Mouse (Mus musculus): ENCODE results near the gene Ldha.
"Not testable (repeated sequence)": the region's sequence is repeated elsewhere in the genome, so short reads cannot be mapped to it uniquely, and the experiment has no call there.

Ldha gene

GRCm38 (mm10) chr7:46840787-46841525, at the start of gene Ldha:
Gene Ldha, plus strand, starts transcription at chr7:46841475.
- DNase-seq (ENCODE audit: low spot score in 2 of 2): no peak

GRCm38 (mm10) chr7:46793871-46794270, 47.4 kb upstream of the Ldha start:
- no peak for DNase-seq (ENCODE audit: low spot score in 2 of 2)

- DNase-seq (ENCODE audit: low spot score in 2 of 2): peak; percentile 97 to 98
These were observed 45.7 kb upstream of the Ldha start, which contains the start of the genes Hps5 and Gtf2h1 for GRCm38 (mm10) chr7:46795287-46796205. Gene Hps5, minus strand, starts transcription at chr7:46796064. Gene Gtf2h1, plus strand, starts transcription at chr7:46796103.

DNA sequence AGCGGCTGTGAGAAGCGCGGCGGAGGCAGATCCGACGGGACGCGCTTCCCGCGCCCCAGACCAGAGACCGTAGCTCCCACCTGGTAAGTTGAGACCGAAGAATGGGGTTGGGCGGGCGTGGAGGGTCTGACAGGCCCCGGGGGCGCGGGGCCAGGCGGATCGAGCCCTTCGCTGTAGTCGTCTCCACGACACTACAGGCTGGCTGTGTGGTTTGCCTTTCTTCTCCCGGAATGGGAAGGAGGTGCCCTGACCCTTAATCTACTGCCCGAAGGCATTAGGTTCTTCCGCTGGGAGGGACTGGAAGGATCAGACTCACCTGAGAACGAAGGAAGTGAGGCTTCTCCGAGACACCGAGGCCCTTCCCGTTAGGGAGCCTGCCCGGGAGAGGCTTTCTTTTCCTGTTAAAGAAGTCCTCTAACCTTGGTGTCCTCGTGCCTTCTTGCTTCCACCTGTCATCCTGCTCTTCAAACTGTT, 45.0 kb upstream of the Ldha start:
- no peak for DNase-seq (ENCODE audit: low spot score in 2 of 2)

DNA sequence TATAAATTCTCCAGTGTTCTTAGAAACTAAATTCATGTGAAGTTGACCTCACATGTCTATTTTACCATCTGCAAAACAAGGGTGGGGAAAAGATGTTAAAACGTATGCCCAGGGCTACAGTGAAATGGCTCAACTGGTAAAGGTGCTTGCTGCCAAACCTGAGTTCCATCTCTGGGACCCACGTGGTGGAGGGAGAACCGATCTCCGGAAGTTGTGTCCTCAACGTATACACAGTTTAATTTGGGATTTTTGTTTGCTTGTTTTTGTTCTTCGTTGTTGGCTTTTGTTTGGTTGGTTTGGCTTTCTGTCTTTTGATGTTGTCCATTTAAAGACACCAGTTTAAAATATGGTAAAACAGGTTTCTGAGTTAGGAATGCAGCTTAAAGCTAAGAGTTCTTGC, 44.5 kb upstream of the Ldha start:
- DNase-seq (ENCODE audit: low spot score in 2 of 2): no peak

GRCm38 (mm10) chr7:46810325-46810724, 30.9 kb upstream of the Ldha start:
- no peak for DNase-seq (ENCODE audit: low spot score in 2 of 2)

- no peak for DNase-seq (ENCODE audit: low spot score in 2 of 2)
These were observed 27.3 kb upstream of the Ldha start for GRCm38 (mm10) chr7:46814012-46814411.

- DNase-seq (ENCODE audit: low spot score in 2 of 2): not testable (repeated sequence)
These were observed 20.2 kb upstream of the Ldha start for GRCm38 (mm10) chr7:46820876-46821632.

GRCm38 (mm10) chr7:46827046-46827802, 14.1 kb upstream of the Ldha start:
- DNase-seq (ENCODE audit: low spot score in 2 of 2): no peak

DNA sequence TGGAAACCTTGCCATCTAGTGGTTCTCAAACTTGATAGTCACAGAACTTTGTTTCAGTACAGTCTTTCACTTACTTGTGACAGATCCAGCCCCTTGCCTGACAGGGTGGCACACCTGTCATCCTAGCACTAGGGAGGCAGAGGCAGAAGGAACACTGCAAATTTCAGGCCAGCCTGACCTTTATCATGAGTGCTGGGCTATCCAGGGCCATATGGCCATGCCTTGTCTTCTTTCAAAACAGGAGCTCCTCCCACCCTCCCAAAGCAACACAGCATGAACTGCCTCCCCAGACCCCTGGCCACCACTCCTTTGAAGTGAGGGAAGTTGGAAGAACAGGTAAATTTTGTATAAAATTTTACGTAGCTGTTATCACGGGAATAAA, 13.5 kb upstream of the Ldha start:
- no peak for DNase-seq (ENCODE audit: low spot score in 2 of 2)

- no peak for DNase-seq (ENCODE audit: low spot score in 2 of 2)
These were observed 11.4 kb upstream of the Ldha start for GRCm38 (mm10) chr7:46829911-46830310.

DNA sequence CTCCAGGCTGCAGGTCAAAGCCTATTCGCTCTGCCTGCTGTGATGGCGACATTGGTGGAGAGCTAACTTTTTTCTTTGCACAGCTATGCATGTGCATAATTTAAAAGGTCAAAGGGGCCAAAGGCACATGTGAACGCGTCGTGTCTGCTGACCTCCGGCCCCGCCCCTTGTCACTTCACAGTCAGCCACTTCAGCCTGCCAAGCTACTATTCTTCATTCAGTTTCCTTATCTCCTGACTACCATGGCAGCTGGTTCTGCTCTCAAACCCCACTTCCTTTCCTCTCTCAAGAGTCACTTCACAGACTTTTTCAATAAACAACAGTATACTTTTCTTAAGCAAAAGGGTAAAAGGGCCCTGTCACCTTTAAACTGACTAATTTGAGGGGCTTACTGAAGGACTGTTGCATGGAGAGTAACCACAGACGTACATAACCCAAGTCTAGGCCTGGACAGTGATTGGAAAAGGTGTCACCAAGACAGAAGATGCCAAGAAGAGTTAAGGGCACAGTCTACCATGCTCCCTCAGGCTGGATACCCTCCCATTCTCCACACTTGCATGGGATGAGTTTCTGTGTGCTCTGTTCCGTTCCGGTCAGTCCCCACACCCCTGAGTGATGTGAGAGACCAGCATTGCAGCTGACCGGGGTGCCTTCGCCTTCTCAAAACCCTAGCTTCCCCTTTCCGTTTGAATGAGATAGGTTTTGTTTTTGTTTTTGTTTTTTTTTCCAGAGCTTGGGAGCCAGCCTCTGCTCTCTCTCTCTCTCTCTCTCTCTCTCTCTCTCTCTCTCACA, 10.3 kb upstream of the Ldha start:
- DNase-seq (ENCODE audit: low spot score in 2 of 2): peak in 1 of 2 experiments; percentile 39

DNA sequence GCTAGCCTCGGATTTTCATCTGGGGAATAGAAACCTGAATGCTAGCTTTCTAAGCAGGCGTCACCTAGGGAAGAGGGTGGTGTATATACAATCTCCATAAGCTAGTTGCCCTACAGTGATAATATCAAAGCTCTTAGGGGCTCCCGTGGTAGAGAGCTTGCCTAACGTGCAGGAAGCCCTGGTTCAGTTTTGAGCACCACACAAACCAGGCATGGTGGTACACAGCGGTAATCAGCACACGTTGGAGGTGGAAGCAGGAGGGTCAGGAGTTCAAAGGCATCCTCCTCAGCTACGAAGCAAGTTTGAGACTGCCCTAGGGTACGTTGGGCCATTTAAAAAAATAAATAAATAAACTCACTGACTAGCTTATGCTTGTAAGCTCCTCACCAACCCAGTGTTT, 9.6 kb upstream of the Ldha start:
- peak in 1 of 2 experiments; percentile 51 for DNase-seq (ENCODE audit: low spot score in 2 of 2)

DNA sequence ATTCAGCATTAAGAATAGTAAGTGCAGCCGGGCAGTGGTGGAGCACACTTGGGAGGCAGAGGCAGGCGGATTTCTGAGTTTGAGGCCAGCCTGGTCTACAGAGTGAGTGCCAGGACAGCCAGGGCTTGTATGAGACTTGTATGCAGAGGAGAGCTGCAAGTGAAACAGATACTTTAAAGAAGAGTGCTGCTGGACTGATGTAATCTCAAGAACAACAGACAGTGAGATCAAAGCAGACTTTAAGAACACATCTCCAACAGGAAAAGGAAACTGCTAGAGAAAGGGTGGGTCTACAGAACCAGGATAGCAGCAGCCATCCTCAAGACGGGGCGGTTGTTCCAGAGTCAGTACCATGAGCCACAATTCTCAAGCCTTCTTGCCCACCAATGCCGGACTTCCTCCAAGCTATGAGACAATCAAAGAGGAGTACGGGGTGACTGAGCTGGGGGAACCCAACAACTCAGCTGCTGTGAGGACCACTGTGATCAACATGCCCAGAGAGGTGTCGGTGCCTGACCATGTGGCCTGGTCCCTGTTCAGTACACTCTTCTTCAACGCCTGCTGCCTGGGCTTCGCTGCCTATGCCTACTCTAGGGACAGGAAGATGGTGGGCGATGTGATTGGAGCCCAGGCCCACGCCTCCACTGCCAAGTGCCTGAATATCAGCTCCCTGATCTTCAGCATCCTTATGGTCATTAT, 9.0 kb upstream of the Ldha start:
- peak in 1 of 2 experiments; percentile 60 for DNase-seq (ENCODE audit: low spot score in 2 of 2)

DNA sequence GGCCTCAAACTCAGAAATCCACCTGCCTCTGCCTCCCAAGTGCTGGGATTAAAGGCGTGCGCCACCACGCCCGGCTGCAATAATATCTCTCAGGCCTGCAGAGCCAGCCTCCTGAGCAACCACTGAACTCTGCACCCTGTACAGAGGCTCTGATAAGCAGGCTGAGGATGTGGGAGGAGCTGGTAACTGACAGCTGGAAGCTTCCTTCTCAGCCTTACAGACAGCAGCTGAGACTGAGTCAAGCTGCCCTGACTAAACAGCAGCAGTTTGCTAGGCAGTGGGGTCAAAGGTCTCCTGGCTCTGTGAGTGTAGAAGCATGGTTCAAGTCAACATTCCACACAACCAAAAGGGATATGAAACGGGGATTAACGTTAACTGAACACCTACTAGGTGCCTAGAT, 8.0 kb upstream of the Ldha start:
- peak in 1 of 2 experiments; percentile 47 for DNase-seq (ENCODE audit: low spot score in 2 of 2)

DNA sequence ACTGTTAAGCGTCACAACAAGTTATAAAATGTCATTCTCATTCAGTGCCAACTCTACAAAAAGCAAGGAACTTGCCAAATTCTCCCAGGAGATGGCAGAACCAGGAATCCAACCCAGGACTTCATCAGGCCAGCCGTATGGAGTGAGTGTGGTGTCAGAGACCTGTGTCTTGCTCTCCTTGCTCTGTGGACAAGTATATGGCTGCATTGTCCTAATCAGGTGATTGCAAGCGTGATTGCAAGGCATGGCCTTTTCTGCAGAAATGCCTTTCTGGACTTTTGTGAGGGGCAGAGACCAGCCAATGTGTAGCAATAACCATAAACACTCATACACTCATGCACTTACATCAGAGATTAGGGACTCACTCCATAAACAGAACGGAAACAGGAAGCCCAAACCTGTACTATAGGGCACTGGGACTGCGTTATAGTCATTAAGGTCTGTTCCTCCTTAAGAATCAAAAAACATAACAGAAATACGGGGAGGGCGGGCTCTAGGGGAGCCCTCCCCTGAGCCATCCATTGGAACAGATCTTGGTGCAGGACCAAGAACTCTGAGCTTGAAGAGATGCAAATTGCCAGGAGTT, 7.5 kb upstream of the Ldha start:
- DNase-seq (ENCODE audit: low spot score in 2 of 2): no peak

DNA sequence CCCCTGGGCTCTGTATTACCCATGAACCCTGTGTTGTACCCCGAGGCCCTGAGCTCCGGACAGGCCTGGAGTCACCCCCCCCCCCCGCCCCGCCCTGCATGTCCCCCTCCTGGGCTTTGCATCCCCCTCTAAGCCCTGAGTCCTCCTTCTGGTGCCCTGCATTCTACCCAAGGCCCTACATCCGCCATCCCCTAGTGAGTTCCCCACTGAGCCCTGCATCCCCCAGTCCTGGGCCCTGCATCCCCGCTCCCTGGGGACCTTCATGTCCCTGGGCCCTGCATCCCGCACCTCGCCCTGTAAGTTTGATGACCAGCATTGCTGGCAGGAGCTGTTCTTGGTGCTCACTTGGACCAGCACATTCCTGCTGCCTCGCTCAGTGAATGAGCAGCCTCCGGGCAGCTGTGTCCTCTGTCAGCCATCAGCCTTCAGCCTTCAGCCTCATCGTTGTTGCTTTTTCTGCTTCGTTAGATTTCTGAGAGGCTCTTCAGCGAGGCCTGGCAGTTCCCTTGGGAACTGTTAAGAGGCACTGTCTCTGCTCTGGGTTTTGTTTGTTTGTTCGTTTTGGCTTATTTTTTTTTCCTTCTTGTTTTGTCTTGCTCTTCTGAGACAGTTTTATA, 6.2 kb upstream of the Ldha start:
- no peak for DNase-seq (ENCODE audit: low spot score in 2 of 2)

- no peak for DNase-seq (ENCODE audit: low spot score in 2 of 2)
These were observed 4.9 kb upstream of the Ldha start for GRCm38 (mm10) chr7:46836357-46836756.

DNA sequence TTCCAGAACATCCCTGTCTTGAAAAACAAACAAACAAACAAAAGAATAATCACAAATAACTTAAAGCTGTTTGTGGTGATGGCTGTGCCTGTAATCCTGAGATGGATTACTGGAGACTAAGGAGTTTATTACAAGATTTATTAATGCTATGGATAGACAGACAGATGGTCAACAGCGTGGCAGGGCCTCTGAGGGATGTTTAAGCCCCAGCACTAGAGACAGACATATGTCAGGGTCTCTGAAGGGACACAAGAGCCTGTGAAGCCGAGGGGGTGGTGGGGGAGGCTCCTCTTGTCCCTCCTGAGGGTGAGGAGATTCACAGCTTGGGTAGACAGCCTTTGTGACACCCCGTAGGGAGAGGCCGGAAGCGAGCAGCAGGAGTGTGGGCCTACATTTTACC, 4.2 kb upstream of the Ldha start:
- DNase-seq (ENCODE audit: low spot score in 2 of 2): no peak

Data from spleen, postnatal 4 days (tissue).